Comparison of ENCODE assay signal across 8 mouse cellular contexts in the genomic region with DNA sequence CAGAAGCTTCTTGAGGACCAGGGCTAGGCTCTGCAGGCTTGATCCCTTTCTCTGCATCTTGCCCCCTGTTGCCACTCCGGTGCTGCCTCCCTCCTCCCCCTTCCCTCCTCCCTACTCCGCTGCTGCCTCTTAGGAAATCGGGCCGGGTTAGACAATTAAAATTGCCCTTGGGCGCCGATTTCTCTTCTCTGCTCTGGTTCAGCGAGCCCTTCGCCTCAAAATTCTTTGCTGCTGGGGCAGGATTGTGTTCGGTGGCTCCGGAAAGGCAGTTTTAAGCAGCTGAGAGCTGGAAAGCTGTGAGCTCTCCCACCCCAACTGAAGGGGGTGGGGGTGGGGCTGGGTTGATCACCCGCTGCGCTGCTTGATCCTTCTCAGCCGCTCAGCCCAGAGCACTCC. TPM values are rescaled to one million over a fixed set of nuclear protein-coding genes. Genes with fewer than 3 reads are reported as not detected.
A peak's percentile ranks its signal among the peaks of the same experiment; 100 is the strongest.
DNase-seq lines count a peak whose midpoint lies in the region; ATAC-seq and TF ChIP-seq lines count a peak whose summit lies in the region.

No protein-coding gene starts in this region.

- peaks cover 67% of the 10 kb centered on the region for H3K79me2 ChIP-seq in macrophage (ENCODE audit: inconsistent target)

- intact Hi-C loops in heart, postnatal 36 days (cut with DNase I): loop anchor here (2.0 to 5.0 kb wide), 2 partner anchors 32 to 192 kb away; a partner anchor contains a TSS
- intact Hi-C loops in left cerebral cortex, postnatal 25 days (cut with DNase I): no loop called here

- no peak for TF ChIP-seq POLR2A in testis, adult 2 months (IDR thresholded peaks at IDR 0.05; ENCODE audit: control insufficient read depth, low read depth, low read length)

- peak overlapping the region; percentile 67 for H3K4me2 ChIP-seq in embryonic facial prominence, embryonic 14.5 days (ENCODE audit: low read depth, low read length)

- no peak for TF ChIP-seq CTCF in testis, adult 2 months (IDR thresholded peaks at IDR 0.05; ENCODE audit: control insufficient read depth, insufficient read depth, insufficient replicate concordance, low read depth, low read length)

- peaks cover 40% of the 10 kb centered on the region for H3K36me3 ChIP-seq in embryonic facial prominence, embryonic 14.5 days (ENCODE audit: control insufficient read depth, insufficient read depth, low read length)
- peaks cover 18% of the 10 kb centered on the region; the same call in 1 of the 2 replicates for H3K36me3 ChIP-seq in macrophage (ENCODE audit: inconsistent target)
- no peaks in the 10 kb centered on the region; the same call in 1 of the 2 replicates for H3K36me3 ChIP-seq in testis, adult 2 months (ENCODE audit: control insufficient read depth, insufficient read depth, low read length)

- no peak for ATAC-seq in embryonic facial prominence, embryonic 14.5 days (ENCODE audit: low read depth)

- H3K4me1 ChIP-seq in embryonic facial prominence, embryonic 14.5 days (ENCODE audit: control insufficient read depth, insufficient read depth, low read length): peaks cover 9% of the 10 kb centered on the region; the same call in 1 of the 2 replicates
- peaks cover 9% of the 10 kb centered on the region for H3K4me1 ChIP-seq in testis, adult 2 months (ENCODE audit: control insufficient read depth, insufficient read depth, low read length)

- no peaks in the 10 kb centered on the region for H3K9me3 ChIP-seq in embryonic facial prominence, embryonic 14.5 days (ENCODE audit: control insufficient read depth, low read length)

- peak overlapping the region; percentile 89 for H3K9ac ChIP-seq in embryonic facial prominence, embryonic 14.5 days (ENCODE audit: low read depth, low read length)

- H3K27me3 ChIP-seq in embryonic facial prominence, embryonic 14.5 days (replicated peaks; ENCODE audit: control insufficient read depth, insufficient read depth, low read length): no peaks in the 10 kb centered on the region
- H3K27me3 ChIP-seq in testis, adult 2 months (ENCODE audit: control insufficient read depth, insufficient read depth, low read length): no peaks in the 10 kb centered on the region

- peak; percentile 57 for DNase-seq in cerebellum, adult 18-20 months
- no peak for DNase-seq in cerebellum, adult 11 months
- peak; percentile 85 for DNase-seq in adrenal gland, adult 2 months
- DNase-seq in embryonic facial prominence, embryonic 14.5 days (ENCODE audit: low spot score): peak; percentile 70
- DNase-seq in heart, postnatal 36 days: peak; percentile 58 to 76
- DNase-seq in left cerebral cortex, postnatal 25 days (ENCODE audit: low spot score in 2 of 2): peak; percentile 55 to 60

- under 1% methylated on average over 13 of the region's 13 CpGs for WGBS in embryonic facial prominence, embryonic 14.5 days
- 0% methylated on average over 10 of the region's 13 CpGs for WGBS in macrophage (ENCODE audit: missing documents)

- peak overlapping the region; percentile 85 for H3K4me3 ChIP-seq in embryonic facial prominence, embryonic 14.5 days (ENCODE audit: low read depth, low read length)
- peak overlapping the region; percentile 98 for H3K4me3 ChIP-seq in macrophage (ENCODE audit: inconsistent target)
- peak overlapping the region; percentile 89 for H3K4me3 ChIP-seq in testis, adult 2 months (ENCODE audit: control insufficient read depth, low read depth, low read length)

- peak overlapping the region; percentile 89 for H3K27ac ChIP-seq in embryonic facial prominence, embryonic 14.5 days (replicated peaks; ENCODE audit: low read depth, low read length)
- peak overlapping the region; percentile 66 for H3K27ac ChIP-seq in macrophage
- peak overlapping the region; percentile 54 for H3K27ac ChIP-seq in testis, adult 2 months (ENCODE audit: control insufficient read depth, insufficient read depth, low read depth, low read length)

RNA-seq across cellular contexts. Expression of a gene that starts 2.3 kb away (rescaled TPM):
- total RNA-seq in adrenal gland, adult 2 months (2021): 10 to 100 TPM; 47.1 to 53.2 TPM
- 69.1 and 70.3 TPM in 2 replicates for polyA plus RNA-seq in adrenal gland, adult 2 months (2012; rRNA removed)
- 15.0 and 17.0 TPM in 2 replicates for polyA plus RNA-seq in embryonic facial prominence, embryonic 14.5 days (2014; fragmentation: Nextera tagmentation; extraction: Ambion mirVana)
- total RNA-seq in heart, postnatal 36 days (2021): 10 to 100 TPM; 23.2 to 31.5 TPM
- 10 to 100 TPM; 50.5 to 51.4 TPM for total RNA-seq in left cerebral cortex, postnatal 25 days (2021)
- total RNA-seq in macrophage (2018; cell fraction: chromatin; rRNA removed): 100 to 1,000 TPM in 19 of 26 experiments, 10 to 100 TPM in 7; 44.2 to 268 (median 161) TPM
- 10 to 100 TPM in 24 of 26 experiments, 1 to 10 TPM in 2; 8.8 to 48.0 (median 30.4) TPM for total RNA-seq in macrophage (2018; cell fraction: cytosol; rRNA removed)
- total RNA-seq in macrophage (2018; cell fraction: nucleus; rRNA removed): 100 to 1,000 TPM in 14 of 26 experiments, 10 to 100 TPM in 12; 25.7 to 135 (median 107) TPM
- 22.0 to 26.4 TPM (median 26.0 TPM) in 3 replicates for polyA plus RNA-seq in macrophage (2018)
- 24.6 and 26.7 TPM in 2 replicates for polyA plus RNA-seq in testis, adult 2 months (2012; rRNA removed)

RNA-seq across cellular contexts. Expression of a gene that starts 47.2 kb away (rescaled TPM):
- total RNA-seq in adrenal gland, adult 2 months (2021): 10 to 100 TPM in 1 of 2 experiments, 1 to 10 TPM in 1; 8.9 to 17.3 TPM
- polyA plus RNA-seq in adrenal gland, adult 2 months (2012; rRNA removed): 20.3 and 26.3 TPM in 2 replicates
- 19.1 and 21.7 TPM in 2 replicates for polyA plus RNA-seq in embryonic facial prominence, embryonic 14.5 days (2014; fragmentation: Nextera tagmentation; extraction: Ambion mirVana)
- total RNA-seq in heart, postnatal 36 days (2021): 1 to 10 TPM; 3.9 to 5.0 TPM
- total RNA-seq in left cerebral cortex, postnatal 25 days (2021): 1 to 10 TPM; 7.9 to 8.9 TPM
- 1 to 10 TPM in 8 of 26 experiments, under 1 TPM in 8, not detected in 10; 0.60 to 1.3 (median 0.99) TPM for total RNA-seq in macrophage (2018; cell fraction: chromatin; rRNA removed)
- total RNA-seq in macrophage (2018; cell fraction: cytosol; rRNA removed): 1 to 10 TPM in 18 of 26 experiments, under 1 TPM in 8; 0.53 to 1.8 (median 1.3) TPM
- 1 to 10 TPM in 17 of 26 experiments, under 1 TPM in 8, not detected in 1; 0.52 to 9.5 (median 1.2) TPM for total RNA-seq in macrophage (2018; cell fraction: nucleus; rRNA removed)
- 0.70 to 7.4 TPM (median 1.6 TPM) in 3 replicates for polyA plus RNA-seq in macrophage (2018)
- polyA plus RNA-seq in testis, adult 2 months (2012; rRNA removed): 4.9 and 5.1 TPM in 2 replicates

RNA-seq across cellular contexts. Expression of a gene that starts 52.9 kb away (rescaled TPM):
- total RNA-seq in adrenal gland, adult 2 months (2021): 10 to 100 TPM; 85.6 to 88.9 TPM
- 144 and 179 TPM in 2 replicates for polyA plus RNA-seq in adrenal gland, adult 2 months (2012; rRNA removed)
- polyA plus RNA-seq in embryonic facial prominence, embryonic 14.5 days (2014; fragmentation: Nextera tagmentation; extraction: Ambion mirVana): 59.9 and 61.0 TPM in 2 replicates
- total RNA-seq in heart, postnatal 36 days (2021): 10 to 100 TPM; 63.5 to 64.3 TPM
- total RNA-seq in left cerebral cortex, postnatal 25 days (2021): 10 to 100 TPM; 95.5 to 96.8 TPM
- total RNA-seq in macrophage (2018; cell fraction: chromatin; rRNA removed): 10 to 100 TPM in 23 of 26 experiments, 1 to 10 TPM in 3; 5.1 to 51.8 (median 23.2) TPM
- 10 to 100 TPM; 36.4 to 58.5 (median 45.7) TPM for total RNA-seq in macrophage (2018; cell fraction: cytosol; rRNA removed)
- 10 to 100 TPM; 14.3 to 50.3 (median 29.7) TPM for total RNA-seq in macrophage (2018; cell fraction: nucleus; rRNA removed)
- 38.5 to 68.4 TPM (median 40.1 TPM) in 3 replicates for polyA plus RNA-seq in macrophage (2018)
- 35.3 and 36.6 TPM in 2 replicates for polyA plus RNA-seq in testis, adult 2 months (2012; rRNA removed)

RNA-seq across cellular contexts. Expression of a gene that starts 54.2 kb away (rescaled TPM):
- total RNA-seq in adrenal gland, adult 2 months (2021): 1 to 10 TPM; 2.9 to 4.4 TPM
- polyA plus RNA-seq in adrenal gland, adult 2 months (2012; rRNA removed): 1.5 and 2.0 TPM in 2 replicates
- polyA plus RNA-seq in embryonic facial prominence, embryonic 14.5 days (2014; fragmentation: Nextera tagmentation; extraction: Ambion mirVana): 1.4 and 1.8 TPM in 2 replicates
- under 1 TPM; 0.16 to 0.44 TPM for total RNA-seq in heart, postnatal 36 days (2021)
- 100 to 1,000 TPM; 145 to 168 TPM for total RNA-seq in left cerebral cortex, postnatal 25 days (2021)
- total RNA-seq in macrophage (2018; cell fraction: chromatin; rRNA removed): not detected
- total RNA-seq in macrophage (2018; cell fraction: cytosol; rRNA removed): not detected
- not detected for total RNA-seq in macrophage (2018; cell fraction: nucleus; rRNA removed)
- not detected in 3 replicates for polyA plus RNA-seq in macrophage (2018)
- 7.0 and 8.3 TPM in 2 replicates for polyA plus RNA-seq in testis, adult 2 months (2012; rRNA removed)
